Mouse (Mus musculus) adrenal gland, adult 10 weeks (tissue): Measurements from ENCODE around the gene Timm10. TPM values are rescaled to one million over a fixed set of nuclear protein-coding genes. Genes with fewer than 3 reads are reported as not detected.

Experiments
- polyA plus RNA-seq: library from polyadenylated mRNA; stranded (reverse); fragments of 350-450 nt; fragmentation: Illumina TruSeq; extraction: RNeasy Lipid Tissue Mini Kit (QIAGEN cat#74804); gene quantifications from one replicate; pipeline ENCODE4 v1.2.3, GENCODE M21; 2014; ENCODE audit warnings: low read depth, low replicate concordance

Gene Timm10
- 4.1 TPM for polyA plus RNA-seq

DNA sequence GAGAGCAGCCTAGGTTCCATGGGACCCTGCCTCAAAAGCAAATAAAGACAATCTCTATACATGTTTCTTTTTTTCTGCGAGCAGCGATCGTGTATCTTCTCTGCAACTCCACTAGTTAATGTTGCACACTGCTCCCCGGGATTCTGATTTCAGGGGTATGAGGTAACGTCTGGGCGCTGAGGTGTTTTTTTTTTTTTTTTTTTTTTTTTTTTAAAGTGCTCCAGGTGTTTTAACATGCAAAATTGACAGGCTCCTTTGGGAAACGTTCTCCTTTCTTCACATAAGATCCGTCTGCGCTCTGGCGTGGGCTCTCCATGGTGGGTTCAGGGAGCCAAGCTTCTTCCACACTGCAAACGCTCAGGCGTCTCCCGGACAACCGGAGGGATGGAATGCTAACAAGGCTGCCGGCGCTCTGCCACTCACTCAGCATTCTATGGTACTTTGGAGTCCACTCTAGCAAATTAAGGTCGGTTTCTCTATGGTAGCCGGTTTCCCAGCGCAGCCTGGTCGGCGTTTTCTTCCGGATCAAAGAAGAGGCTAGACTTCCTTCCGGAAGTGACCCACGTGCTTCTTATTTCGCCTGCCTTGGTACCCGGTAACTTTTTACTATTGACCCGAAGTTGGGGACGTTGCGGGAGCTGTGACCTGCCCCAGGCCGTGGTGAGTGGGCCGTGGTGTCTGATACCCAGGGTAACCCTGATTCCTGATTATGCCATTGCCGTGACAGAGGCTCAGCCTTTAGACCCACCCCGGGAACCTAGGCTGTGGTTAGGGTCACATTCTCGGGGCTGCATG, at the start of gene Timm10:
Gene Timm10, plus strand, starts transcription at position 510 of the 795 bp plus-strand sequence.

DNA sequence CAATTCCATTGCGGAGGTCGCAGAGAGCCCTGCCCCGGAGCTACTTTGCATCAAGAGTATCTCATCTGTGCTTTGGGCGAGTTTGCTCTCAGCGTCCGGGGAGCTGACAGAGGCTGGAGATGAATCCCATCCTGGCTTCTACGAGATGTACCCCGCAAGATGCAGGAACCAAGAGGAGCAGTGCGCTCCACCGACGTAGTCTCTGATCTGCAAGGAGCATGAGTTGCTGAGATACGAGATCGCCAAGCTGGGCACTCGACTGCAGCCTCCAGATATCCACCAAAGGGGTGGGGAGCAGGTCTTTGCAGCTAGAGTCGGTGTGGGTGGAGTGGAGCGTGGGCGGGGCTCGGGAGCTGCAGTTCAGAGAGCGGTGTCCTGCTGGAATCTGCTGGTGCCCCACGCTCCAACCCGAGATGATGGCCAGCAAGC, 28.3 kb upstream of the Timm10 start, which contains the start of gene Ube2l6:
Gene Ube2l6, plus strand, starts transcription at position 336 of the 429 bp plus-strand sequence.

DNA sequence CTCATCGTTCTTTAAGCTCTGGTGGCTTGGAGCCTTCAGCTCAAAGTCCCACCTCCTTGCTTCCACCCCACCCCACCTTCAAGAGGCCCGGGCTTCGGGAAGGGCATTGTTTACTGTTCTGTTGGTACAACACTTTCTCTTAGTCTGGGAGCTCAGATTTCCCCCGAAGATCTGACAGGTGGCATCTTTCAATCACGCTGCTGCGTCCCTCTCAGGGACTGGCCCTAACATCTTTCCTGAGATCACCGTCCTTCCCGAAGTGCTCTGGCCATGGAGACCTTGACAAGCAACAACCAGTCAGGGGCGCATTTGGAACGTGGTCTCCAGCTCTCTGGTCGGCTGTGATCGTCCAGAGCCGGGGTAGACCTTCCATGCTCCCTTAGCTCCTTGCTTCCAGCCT, 4.2 kb upstream of the Timm10 start, which contains the start of gene Smtnl1:
Gene Smtnl1, minus strand, starts transcription at position 101 of the 400 bp plus-strand sequence.

DNA sequence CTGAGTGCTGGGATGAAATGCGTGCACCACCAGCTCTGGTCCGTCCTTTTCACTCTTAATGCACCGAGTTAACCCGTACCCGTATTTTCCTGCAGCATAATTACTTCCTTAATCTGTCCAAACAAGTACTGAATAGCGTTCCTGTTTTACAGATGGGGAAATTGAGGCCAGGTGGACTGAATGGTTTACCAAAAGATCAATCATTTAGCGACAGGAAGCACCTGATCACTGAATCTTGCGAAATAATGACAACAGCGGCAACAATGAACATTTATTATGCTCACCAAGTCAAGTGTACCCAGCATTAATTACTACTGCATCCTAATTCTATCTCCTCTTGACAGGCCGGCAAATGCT, 11.8 kb downstream of the Timm10 start, which contains the start of gene Slc43a1:
Gene Slc43a1, plus strand, starts transcription at position 258 of the 357 bp plus-strand sequence.

Other genes starting within 250 kb of the Timm10 start
- 246 TPM for gene Ctnnd1, start 176.2 kb upstream of the Timm10 start, polyA plus RNA-seq
- not detected for gene Btbd18, start 167.9 kb upstream of the Timm10 start, polyA plus RNA-seq
- gene Selenoh, start 156.2 kb upstream of the Timm10 start, polyA plus RNA-seq, result 14.6 TPM
- gene Gm28635, start 149.0 kb upstream of the Timm10 start, polyA plus RNA-seq, result not detected
- gene Med19, start 148.6 kb upstream of the Timm10 start, polyA plus RNA-seq, result 72.2 TPM
- 247 TPM for gene Tmx2, start 147.9 kb upstream of the Timm10 start, polyA plus RNA-seq
- 62.2 TPM for gene Zdhhc5, start 111.8 kb upstream of the Timm10 start, polyA plus RNA-seq
- 20.5 TPM for gene Clp1, start 99.6 kb upstream of the Timm10 start, polyA plus RNA-seq
- gene Ypel4, start 92.9 kb upstream of the Timm10 start, polyA plus RNA-seq, result 2.9 TPM
- gene Gm19426, start 83.3 kb upstream of the Timm10 start, polyA plus RNA-seq, result not detected
- gene Serping1, start 51.6 kb upstream of the Timm10 start, polyA plus RNA-seq, result 25.4 TPM
- 24.4 TPM for gene Ube2l6, start 28.2 kb upstream of the Timm10 start, polyA plus RNA-seq
- not detected for gene Smtnl1, start 4.3 kb upstream of the Timm10 start, polyA plus RNA-seq
- gene Slc43a1, start 11.9 kb downstream of the Timm10 start, polyA plus RNA-seq, result 3.0 TPM
- not detected for gene Rtn4rl2, start 59.7 kb downstream of the Timm10 start, polyA plus RNA-seq
- gene Slc43a3, start 109.6 kb downstream of the Timm10 start, polyA plus RNA-seq, result 88.1 TPM
- not detected for gene Prg2, start 153.5 kb downstream of the Timm10 start, polyA plus RNA-seq
- not detected for gene Prg3, start 161.2 kb downstream of the Timm10 start, polyA plus RNA-seq
- gene Ssrp1, start 210.2 kb downstream of the Timm10 start, polyA plus RNA-seq, result 126 TPM
- gene P2rx3, start 210.5 kb downstream of the Timm10 start, polyA plus RNA-seq, result 0.99 TPM
- gene Tnks1bp1, start 221.0 kb downstream of the Timm10 start, polyA plus RNA-seq, result 0.99 TPM